Mouse (Mus musculus) neural tube, postnatal 0 days (tissue): ENCODE results near the gene Olfr543. TPM values are rescaled to one million over a fixed set of nuclear protein-coding genes. Genes with fewer than 3 reads are reported as not detected.

Source experiments
- polyA plus RNA-seq: library from polyadenylated mRNA; unstranded; fragments of >200 nt; fragmentation: Nextera tagmentation; extraction: Ambion mirVana; gene quantifications from 2 replicates; pipeline ENCODE4 v1.2.1, GENCODE M21; 2015

Gene Olfr543
- 0.27 and 0.57 TPM in 2 replicates for polyA plus RNA-seq

DNA sequence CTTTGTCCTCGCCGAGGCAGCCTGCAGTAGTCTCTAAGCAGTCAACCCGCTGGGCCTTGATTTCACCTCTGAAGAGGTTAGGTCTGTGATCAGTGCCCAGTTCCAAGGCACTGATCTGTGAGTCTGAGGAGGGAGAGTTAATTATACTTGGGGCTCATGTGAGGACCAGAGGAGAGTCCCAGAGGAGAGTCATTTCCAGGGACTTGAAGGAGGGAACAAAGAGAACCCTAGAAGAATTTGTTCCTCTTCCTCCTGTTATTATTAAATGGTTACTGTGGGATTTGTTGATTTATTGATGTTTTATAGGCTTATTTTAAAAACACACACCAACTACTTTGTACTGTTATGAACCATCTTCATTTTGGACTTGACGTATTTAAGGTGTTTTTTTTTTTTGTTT lies at the start of gene Olfr543:
Olfr543 (minus strand) TSS at position 101 of the 400 bp plus-strand sequence.

DNA sequence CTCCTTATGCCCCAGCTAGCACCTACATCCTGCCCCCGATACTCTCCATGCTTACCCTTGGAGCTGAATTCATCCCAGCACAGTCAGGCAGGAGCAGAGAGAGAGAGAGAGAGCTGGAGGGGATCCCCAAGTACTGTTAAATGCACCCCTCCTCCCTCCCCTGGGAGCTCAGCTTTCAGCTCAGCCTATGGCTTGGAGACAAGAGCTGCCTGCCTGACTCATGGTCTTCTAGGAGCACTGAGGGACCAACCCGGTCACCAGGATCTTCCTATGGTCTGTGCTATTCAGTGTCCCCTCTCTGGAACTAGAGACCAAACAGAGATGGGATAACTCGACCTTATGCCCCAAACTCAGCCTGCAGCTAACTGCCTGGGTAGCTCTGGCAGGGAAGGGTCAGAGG lies 18.0 kb upstream of the Olfr543 start, which contains the start of gene Olfr545:
Olfr545 (minus strand) TSS at position 101 of the 400 bp plus-strand sequence.

DNA sequence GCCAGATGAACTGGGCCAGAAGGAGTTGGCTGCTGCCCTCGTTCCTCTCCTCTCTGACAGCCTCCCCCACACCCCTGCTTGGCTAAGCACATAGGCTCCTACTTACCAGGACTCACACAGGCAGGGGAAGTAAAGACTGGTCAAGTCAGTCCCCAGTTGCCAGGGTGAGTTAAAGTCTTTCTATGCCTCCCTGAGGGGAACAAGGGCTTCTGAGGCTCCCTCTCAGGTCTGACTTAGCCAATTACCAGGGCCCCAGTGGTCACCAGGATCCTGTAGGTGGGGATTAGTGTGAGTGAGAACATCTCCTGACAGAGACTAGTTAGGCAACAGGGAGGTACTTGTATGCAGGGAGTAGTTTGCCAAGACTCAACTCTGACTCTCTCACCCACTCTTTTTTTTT lies 6.7 kb upstream of the Olfr543 start, which contains the start of gene Olfr544:
Olfr544 (minus strand) TSS at position 153 of the 400 bp plus-strand sequence.

GRCm38 (mm10) chr7:102441657-102442391 lies 39.7 kb downstream of the Olfr543 start, which contains the start of gene Rrm1:
Gene Rrm1, plus strand, starts transcription at chr7:102441695.

Other genes with a start within 250 kb of the Olfr543 start
- 23.8 and 27.4 TPM in 2 replicates for gene Rhog, start 225.6 kb downstream of the Olfr543 start, polyA plus RNA-seq
- gene Stim1, start 213.9 kb downstream of the Olfr543 start, polyA plus RNA-seq, result 18.0 TPM in 2 replicates
- 23.1 and 26.0 TPM in 2 replicates for gene Rrm1, start 40.0 kb downstream of the Olfr543 start, polyA plus RNA-seq
- gene Olfr544, start 6.6 kb upstream of the Olfr543 start, polyA plus RNA-seq, result 0.06 TPM in 2 replicates
- 0.13 and 0.19 TPM in 2 replicates for gene Olfr545, start 17.9 kb upstream of the Olfr543 start, polyA plus RNA-seq
- not detected in 2 replicates for gene Olfr547, start 53.1 kb upstream of the Olfr543 start, polyA plus RNA-seq
- gene Olfr548-ps1, start 59.2 kb upstream of the Olfr543 start, polyA plus RNA-seq, result not detected in 2 replicates
- not detected in 2 replicates for gene Olfr549, start 68.2 kb upstream of the Olfr543 start, polyA plus RNA-seq
- gene Trim21, start 83.8 kb upstream of the Olfr543 start, polyA plus RNA-seq, result 0.22 and 0.38 TPM in 2 replicates
- not detected in 2 replicates for gene Olfr550, start 89.8 kb upstream of the Olfr543 start, polyA plus RNA-seq
- not detected in 2 replicates for gene Olfr551, start 110.2 kb upstream of the Olfr543 start, polyA plus RNA-seq
- gene Olfr552, start 116.1 kb upstream of the Olfr543 start, polyA plus RNA-seq, result not detected in 2 replicates
- gene Olfr553, start 136.5 kb upstream of the Olfr543 start, polyA plus RNA-seq, result not detected in 2 replicates
- not detected in 2 replicates for gene Olfr554, start 156.8 kb upstream of the Olfr543 start, polyA plus RNA-seq
- gene Olfr555, start 177.1 kb upstream of the Olfr543 start, polyA plus RNA-seq, result not detected in 2 replicates
- gene Olfr556, start 183.2 kb upstream of the Olfr543 start, polyA plus RNA-seq, result not detected in 2 replicates
- gene Trim68, start 205.6 kb upstream of the Olfr543 start, polyA plus RNA-seq, result 5.5 and 9.0 TPM in 2 replicates
- not detected in 2 replicates for gene Olfr557, start 214.2 kb upstream of the Olfr543 start, polyA plus RNA-seq
- 0.17 and 0.25 TPM in 2 replicates for gene Olfr558, start 220.5 kb upstream of the Olfr543 start, polyA plus RNA-seq
- gene Olfr33, start 237.4 kb upstream of the Olfr543 start, polyA plus RNA-seq, result not detected in 2 replicates
- gene Olfr559, start 245.8 kb upstream of the Olfr543 start, polyA plus RNA-seq, result not detected in 2 replicates